Mouse (Mus musculus): Measurements from ENCODE around the gene Tubb2b. TPM values are rescaled to one million over a fixed set of nuclear protein-coding genes. Genes with fewer than 3 reads are reported as not detected.
A peak's percentile ranks its signal among the peaks of the same experiment; 100 is the strongest.
"Not testable (repeated sequence)": the region's sequence is repeated elsewhere in the genome, so short reads cannot be mapped to it uniquely, and the experiment has no call there.

Gene Tubb2b
- total RNA-seq, 4 experiments from 2014 or later = 0.63 to 1.8 (median 1.3) TPM

GRCm38 (mm10) chr13:34109035-34109676 is 21.1 kb downstream of the Tubb2b start:
- DNase-seq (ENCODE audit: low spot score in 2 of 2) = no peak

DNA sequence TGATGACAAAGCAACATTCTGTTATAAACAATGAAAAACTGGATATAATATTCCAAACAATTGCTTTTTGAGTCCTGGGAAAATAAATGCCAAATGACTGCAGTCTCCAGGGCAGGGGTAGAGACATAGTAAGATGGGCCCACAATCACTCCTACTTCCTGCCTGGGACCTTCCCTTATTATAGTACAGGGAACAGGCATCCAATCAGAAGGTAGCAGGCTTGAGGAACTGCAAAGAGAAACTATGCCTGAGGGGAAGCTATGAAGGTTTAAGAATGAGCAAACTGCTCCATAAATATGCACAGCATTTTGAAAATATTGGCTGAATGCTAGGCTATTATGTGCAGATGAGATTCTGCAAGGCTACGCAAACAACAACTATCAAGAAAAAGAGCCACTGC is 23.3 kb downstream of the Tubb2b start:
- no peak for DNase-seq (ENCODE audit: low spot score in 2 of 2)

- DNase-seq (ENCODE audit: low spot score in 2 of 2) = no peak
Measured at GRCm38 (mm10) chr13:34106256-34106655, 24.0 kb downstream of the Tubb2b start.

GRCm38 (mm10) chr13:34105364-34105763 is 24.9 kb downstream of the Tubb2b start:
- DNase-seq (ENCODE audit: low spot score in 2 of 2) = no peak

DNA sequence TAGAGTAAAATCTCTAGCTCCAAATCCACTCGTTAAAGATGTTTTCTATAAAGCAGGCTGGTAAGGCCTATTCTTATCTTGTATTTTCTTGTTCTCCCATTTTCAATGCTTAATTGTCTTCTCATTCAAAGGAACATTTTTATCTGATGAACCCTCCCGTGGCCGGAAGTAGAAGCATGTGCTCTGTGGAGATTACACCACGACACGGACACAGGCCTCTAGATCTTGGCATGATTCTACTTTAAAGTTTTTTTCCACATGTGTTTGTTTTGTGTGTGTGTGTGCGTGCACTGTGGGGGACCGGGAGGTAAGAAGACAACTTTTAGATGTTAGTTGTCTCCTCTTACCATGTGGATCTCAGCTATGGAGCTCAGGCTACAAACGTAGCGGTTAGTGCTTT is 28.4 kb downstream of the Tubb2b start:
- no peak for DNase-seq (ENCODE audit: low spot score in 2 of 2)

GRCm38 (mm10) chr13:34101247-34101646 is 29.0 kb downstream of the Tubb2b start:
- DNase-seq (ENCODE audit: low spot score in 2 of 2) = no peak

- no peak for DNase-seq (ENCODE audit: low spot score in 2 of 2)
Measured at GRCm38 (mm10) chr13:34100733-34101132, 29.5 kb downstream of the Tubb2b start.

DNA sequence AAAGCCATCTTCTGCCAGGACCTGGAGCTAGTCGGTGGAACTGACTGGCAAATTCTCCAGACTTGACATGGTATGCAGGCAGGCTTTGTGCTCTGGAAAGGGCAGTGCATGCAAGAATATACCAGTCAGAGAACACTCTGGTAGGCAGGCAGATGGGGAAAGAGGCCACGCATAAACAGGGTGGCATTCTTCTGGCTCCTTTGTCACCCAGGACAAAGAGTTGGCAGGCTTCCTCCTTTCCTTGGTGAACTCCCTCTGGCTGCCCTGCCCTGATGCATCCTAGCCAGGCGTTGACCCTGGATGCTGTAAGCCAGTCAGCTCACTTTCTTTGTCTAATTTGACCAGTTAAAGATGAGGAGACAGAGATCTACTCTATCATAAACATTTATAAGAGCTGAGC is 33.2 kb downstream of the Tubb2b start:
- DNase-seq (ENCODE audit: low spot score in 2 of 2) = no peak

DNA sequence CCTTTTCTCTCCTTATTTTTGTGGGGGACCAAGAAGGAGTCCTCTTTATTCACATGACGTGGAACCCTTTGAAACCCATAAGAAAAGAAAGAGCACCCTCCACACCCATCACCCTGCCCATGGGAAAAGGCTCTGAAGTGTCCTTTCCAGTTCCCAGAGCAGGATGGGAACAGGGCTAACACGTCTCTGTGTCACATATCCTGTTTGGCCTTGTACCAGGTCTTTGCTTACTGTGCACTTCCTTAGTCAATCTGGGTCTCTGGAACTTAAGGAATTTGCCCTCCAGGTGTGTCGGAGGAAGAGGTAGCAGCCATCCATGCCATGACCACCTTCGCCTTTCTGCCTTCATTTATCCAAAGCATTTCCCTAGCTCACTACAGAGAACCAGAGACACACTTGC is 33.8 kb downstream of the Tubb2b start:
- no peak for DNase-seq (ENCODE audit: low spot score in 2 of 2)

GRCm38 (mm10) chr13:34095542-34096435 is 34.5 kb downstream of the Tubb2b start:
- DNase-seq (ENCODE audit: low spot score in 2 of 2) = no peak

DNA sequence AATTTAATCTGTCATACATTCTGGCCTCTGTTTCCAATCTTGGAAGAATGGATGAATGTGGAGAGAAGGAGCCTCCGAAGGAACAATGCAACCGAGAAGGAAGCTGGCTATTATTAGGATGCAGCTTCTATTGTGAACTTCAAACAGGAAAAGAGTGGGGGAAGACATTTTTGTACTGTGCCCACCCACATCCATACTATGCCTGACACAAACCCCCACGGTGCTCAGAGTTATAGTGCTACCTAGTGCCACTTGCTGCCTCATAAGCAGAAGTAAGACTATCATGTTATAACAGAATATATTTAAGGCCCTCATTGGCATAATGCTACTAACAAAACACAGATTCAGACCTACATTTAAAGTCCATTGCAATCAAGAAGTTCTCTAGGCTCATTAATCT is 40.9 kb downstream of the Tubb2b start:
- DNase-seq (ENCODE audit: low spot score in 2 of 2) = no peak

DNA sequence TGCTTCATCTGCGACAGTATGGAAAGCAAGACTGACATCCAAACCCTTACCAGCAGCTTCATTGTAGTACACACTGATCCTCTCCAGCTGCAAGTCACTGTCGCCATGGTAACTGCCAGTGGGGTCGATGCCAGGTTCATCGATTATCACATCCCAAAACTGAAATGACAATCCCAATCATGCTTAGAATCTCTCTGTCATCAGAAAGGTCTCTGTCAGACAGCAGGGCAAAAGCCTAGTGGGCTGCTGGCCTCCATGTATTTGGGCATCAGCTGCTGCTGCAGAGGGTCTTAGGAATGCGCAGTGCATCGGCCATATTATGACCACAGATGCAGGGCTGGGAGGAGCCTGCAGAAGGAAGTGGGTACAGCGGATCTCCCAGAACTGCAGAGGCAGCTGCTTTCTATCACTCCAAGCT is 41.4 kb downstream of the Tubb2b start:
- DNase-seq (ENCODE audit: low spot score in 2 of 2) = no peak

- DNase-seq (ENCODE audit: low spot score in 2 of 2) = not testable (repeated sequence)
Measured at GRCm38 (mm10) chr13:34088201-34088649, 42.0 kb downstream of the Tubb2b start.

DNA sequence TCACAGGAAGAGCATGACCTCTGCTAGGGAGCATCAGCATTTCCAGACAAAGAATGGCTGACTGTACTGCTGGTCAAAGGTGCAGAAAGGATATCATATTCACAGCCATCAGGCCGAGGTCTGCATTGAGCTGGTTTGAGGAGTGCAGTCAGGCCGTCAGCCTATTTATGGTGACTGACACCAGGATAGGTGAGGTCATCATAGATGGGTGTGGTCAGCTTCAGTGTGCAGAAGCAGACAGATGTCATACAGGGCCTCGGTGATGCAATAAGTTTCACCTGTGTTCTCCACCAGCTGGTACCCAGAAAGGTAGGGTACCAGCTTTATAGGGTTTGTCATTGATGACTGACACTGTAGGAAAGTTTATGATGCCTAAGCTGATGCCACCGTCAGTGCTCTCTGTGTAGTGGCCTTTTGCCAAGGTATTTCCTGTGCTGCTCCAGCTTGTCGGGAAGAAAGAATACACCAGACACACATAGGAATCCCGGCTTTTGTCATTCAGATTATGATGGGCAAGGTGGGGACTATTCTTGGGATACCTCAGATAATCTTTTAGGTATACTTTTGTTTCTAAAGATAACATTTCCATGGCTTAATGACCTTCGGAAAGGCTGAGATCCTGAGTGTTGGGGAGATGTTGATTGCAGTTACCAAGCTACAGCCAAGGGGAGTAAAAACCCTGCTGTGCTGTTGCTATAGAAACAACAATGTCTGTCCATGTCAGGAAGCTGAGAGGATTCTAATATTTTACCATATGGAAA is 43.0 kb downstream of the Tubb2b start:
- DNase-seq (ENCODE audit: low spot score in 2 of 2) = no peak

DNA sequence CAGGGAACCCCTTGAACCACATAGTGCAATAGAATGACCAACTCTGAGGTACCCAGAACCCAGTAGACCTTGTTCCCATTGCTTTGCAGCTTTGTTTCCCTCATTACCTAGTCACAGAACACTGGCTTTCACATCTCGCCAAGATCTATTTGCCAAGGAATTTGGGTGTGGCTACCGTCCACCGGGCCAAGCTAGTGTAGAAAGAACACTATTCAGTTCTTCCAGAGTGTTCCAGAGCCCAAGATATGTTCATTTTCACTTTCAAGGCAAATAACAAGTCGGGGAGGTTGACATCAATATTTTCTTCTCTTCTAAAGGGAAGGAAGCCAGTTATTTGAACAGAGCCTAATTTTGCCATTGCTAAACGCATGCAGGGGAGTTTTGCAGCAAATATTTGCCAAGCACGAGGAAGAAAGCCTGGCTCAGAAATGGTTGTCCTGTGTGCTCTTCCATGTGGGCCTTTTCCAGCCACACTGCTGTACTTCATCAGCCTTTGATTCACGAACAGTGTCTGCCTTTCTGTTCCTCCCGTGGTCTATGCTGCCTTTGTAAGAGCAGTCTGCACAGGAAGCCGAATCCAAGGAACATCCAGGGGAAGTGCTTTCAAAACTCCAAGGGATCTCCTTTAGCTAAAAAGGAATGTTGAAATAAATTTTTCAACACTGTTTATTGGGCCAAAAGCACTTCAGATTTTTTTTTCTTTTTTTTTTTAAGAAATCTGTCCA is 46.1 kb downstream of the Tubb2b start:
- peak; percentile 45 to 51 for DNase-seq (ENCODE audit: low spot score in 2 of 2)

- DNase-seq (ENCODE audit: low spot score in 2 of 2) = no peak
Measured at GRCm38 (mm10) chr13:34081926-34082325, 48.3 kb downstream of the Tubb2b start.

DNA sequence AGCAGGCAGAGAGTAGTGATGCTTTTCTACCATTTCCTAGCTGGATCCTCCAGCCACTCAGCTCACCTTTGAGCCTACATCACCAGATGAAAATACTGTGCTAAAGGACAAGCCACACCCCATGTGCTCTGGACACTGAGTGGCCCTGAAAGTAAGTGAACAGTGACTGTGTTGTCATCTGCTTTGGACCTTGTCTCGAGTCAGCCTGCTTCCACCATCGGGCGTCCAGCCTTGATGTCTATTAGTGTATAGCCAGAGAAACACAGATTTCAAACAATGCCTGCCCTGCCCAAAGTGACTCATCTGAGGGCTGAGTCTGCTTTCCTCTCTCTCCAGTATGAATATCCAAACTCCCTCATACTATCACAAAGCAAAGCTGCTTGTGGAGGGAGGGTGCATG is 50.5 kb downstream of the Tubb2b start:
- no peak for DNase-seq (ENCODE audit: low spot score in 2 of 2)

DNA sequence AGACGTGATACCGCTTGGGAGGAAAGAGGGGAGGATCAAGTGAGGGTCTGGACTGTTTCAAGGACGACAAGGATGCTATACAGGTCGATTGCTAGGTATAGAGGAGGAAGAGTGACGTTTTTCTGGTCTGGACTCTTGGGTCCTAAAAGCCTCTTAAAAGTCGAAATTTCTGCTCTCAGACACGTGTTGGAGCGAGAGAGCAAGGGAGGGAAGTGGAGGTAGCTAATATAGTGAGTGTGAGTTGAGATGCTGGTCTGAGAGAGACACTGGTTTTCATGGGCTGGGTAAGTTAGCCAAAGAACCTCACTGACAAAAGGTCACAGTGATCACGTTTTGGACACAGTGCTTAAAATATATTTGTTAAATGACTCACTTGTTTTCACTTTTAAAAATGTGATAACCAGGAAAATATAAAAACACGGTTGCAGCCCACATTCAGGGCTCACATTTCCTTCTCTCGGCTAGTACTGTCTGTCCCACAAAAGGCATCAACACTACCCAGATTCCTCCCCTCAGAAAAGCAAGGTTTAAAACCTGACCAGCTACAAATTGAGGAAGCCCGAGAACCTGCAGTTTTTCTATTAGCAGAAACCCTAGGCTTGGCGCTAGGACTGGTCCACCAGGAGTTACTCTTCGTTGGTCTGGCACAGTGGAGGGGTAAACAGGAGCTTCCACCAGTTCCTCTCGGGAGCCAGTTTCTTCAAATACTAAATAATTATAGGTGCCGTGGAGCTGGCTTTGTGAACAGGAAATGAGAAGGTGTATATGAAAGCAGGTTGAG is 51.6 kb downstream of the Tubb2b start:
- DNase-seq (ENCODE audit: low spot score in 2 of 2) = no peak

GRCm38 (mm10) chr13:34077492-34078271 is 52.6 kb downstream of the Tubb2b start, which contains the start of gene Tubb2a:
TSS of gene Tubb2a (minus strand) at chr13:34078007.
- peak; percentile 85 to 87 for DNase-seq (ENCODE audit: low spot score in 2 of 2)
